Mouse (Mus musculus): ENCODE data around the gene Galnt10. TPM values are rescaled to one million over a fixed set of nuclear protein-coding genes. Genes with fewer than 3 reads are reported as not detected.

Gene Galnt10
- total and polyA plus RNA-seq, 3 experiments, result 17.5 to 41.2 (median 21.4) TPM

- no peak for ATAC-seq (ENCODE audit: extremely low read depth, insufficient number of reproducible peaks, low FRiP score, poor library complexity, severe bottlenecking)
- Histone ChIP-seq H3K27me3 (ENCODE audit: insufficient read depth, low read length) (no peaks in the 10 kb centered on the region), H3K4me3 (ENCODE audit: low read depth, low read length) (peak overlapping the region; percentile 86), H3K9me3 (replicated peaks) (no peaks in the 10 kb centered on the region), H3K36me3 (replicated peaks) (peaks cover 45% of the 10 kb centered on the region), H3K4me1 (ENCODE audit: insufficient read depth, low read depth, low read length) (peaks cover 66% of the 10 kb centered on the region)
- no peak for DNase-seq (ENCODE audit: low spot score)
- TF ChIP-seq GATA2 (IDR thresholded peaks at IDR 0.05; ENCODE audit: borderline replicate concordance, low read depth, low read length), result no peak
- TF ChIP-seq GATA1 (IDR thresholded peaks at IDR 0.05; ENCODE audit: borderline replicate concordance, low read length), result no peak
Measured at GRCm38 (mm10) chr11:57645847-57646246, 605 bp downstream of the Galnt10 start.

DNA sequence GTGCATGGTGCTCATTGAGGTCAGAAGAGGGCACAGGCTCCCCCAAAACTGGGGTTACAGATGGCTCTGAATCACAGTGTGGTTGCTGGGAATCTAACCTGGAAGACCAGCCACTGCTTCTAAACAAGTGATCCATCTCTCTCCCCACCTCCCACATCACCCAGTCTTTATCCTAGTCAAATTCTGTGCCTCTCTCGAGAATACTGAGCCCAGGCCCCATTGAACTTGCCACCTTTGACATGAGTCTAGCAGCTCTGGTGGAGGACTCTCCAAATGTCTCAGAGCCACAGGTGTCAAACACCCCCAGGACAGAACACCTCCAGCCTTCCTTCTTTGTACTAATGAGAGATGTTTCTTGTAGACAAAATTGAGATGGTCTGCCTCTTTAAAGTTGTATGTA lies 1.2 kb downstream of the Galnt10 start:
- no peak for TF ChIP-seq POLR2AphosphoS5 (IDR thresholded peaks at IDR 0.05; ENCODE audit: insufficient replicate concordance, low read depth, low read length)
- no peak for TF ChIP-seq CTCF (IDR thresholded peaks at IDR 0.05; ENCODE audit: low read depth, low read length)
- Histone ChIP-seq H3K27me3 (ENCODE audit: insufficient read depth, low read length) (no peaks in the 10 kb centered on the region), H3K36me3 (replicated peaks) (peaks cover 50% of the 10 kb centered on the region), H3K9me3 (replicated peaks) (no peaks in the 10 kb centered on the region), H3K4me3 (ENCODE audit: low read depth, low read length) (peak overlapping the region; percentile 60; the same call in 1 of the 2 replicates), H3K4me1 (ENCODE audit: insufficient read depth, low read depth, low read length) (peaks cover 71% of the 10 kb centered on the region)
- DNase-seq (ENCODE audit: low spot score) (no peak), ATAC-seq (ENCODE audit: extremely low read depth, insufficient number of reproducible peaks, low FRiP score, poor library complexity, severe bottlenecking) (no peak)

- Histone ChIP-seq H3K4me1 (ENCODE audit: insufficient read depth, low read depth, low read length) (peaks cover 76% of the 10 kb centered on the region), H3K9me3 (replicated peaks) (no peaks in the 10 kb centered on the region), H3K27me3 (ENCODE audit: insufficient read depth, low read length) (no peaks in the 10 kb centered on the region), H3K36me3 (replicated peaks) (peaks cover 52% of the 10 kb centered on the region), H3K4me3 (ENCODE audit: low read depth, low read length) (peak overlapping the region; percentile 60; the same call in 1 of the 2 replicates)
- DNase-seq (ENCODE audit: low spot score) (no peak), ATAC-seq (ENCODE audit: extremely low read depth, insufficient number of reproducible peaks, low FRiP score, poor library complexity, severe bottlenecking) (no peak)
- TF ChIP-seq GATA2 (IDR thresholded peaks at IDR 0.05; ENCODE audit: borderline replicate concordance, low read depth, low read length) (no peak), GATA1 (IDR thresholded peaks at IDR 0.05; ENCODE audit: borderline replicate concordance, low read length) (no peak)
Measured at GRCm38 (mm10) chr11:57646940-57647339, 1.7 kb downstream of the Galnt10 start.

- no peaks in the 10 kb centered on the region for H3K27me3 ChIP-seq (ENCODE audit: insufficient read depth, low read length)
- H3K9me3 ChIP-seq (replicated peaks), result no peaks in the 10 kb centered on the region
- H3K4me3 ChIP-seq (ENCODE audit: low read depth, low read length), result no peak overlapping the region; the same call in 1 of the 2 replicates
- H3K4me1 ChIP-seq (ENCODE audit: insufficient read depth, low read depth, low read length), result peaks cover 82% of the 10 kb centered on the region
- peaks cover 57% of the 10 kb centered on the region for H3K36me3 ChIP-seq (replicated peaks)
- no peak for DNase-seq (ENCODE audit: low spot score)
- ATAC-seq (ENCODE audit: extremely low read depth, insufficient number of reproducible peaks, low FRiP score, poor library complexity, severe bottlenecking), result no peak
- no peak for TF ChIP-seq GATA1 (IDR thresholded peaks at IDR 0.05; ENCODE audit: borderline replicate concordance, low read length)
- no peak for TF ChIP-seq GATA2 (IDR thresholded peaks at IDR 0.05; ENCODE audit: borderline replicate concordance, low read depth, low read length)
- TF ChIP-seq POLR2AphosphoS5 (IDR thresholded peaks at IDR 0.05; ENCODE audit: insufficient replicate concordance, low read depth, low read length), result no peak
- no peak for TF ChIP-seq CTCF (IDR thresholded peaks at IDR 0.05; ENCODE audit: low read depth, low read length)
- no peak for TF ChIP-seq TAL1 (conservative IDR thresholded peaks at IDR 0.05; ENCODE audit: low read depth, low read length)
Measured at GRCm38 (mm10) chr11:57647446-57647845, 2.2 kb downstream of the Galnt10 start.

DNA sequence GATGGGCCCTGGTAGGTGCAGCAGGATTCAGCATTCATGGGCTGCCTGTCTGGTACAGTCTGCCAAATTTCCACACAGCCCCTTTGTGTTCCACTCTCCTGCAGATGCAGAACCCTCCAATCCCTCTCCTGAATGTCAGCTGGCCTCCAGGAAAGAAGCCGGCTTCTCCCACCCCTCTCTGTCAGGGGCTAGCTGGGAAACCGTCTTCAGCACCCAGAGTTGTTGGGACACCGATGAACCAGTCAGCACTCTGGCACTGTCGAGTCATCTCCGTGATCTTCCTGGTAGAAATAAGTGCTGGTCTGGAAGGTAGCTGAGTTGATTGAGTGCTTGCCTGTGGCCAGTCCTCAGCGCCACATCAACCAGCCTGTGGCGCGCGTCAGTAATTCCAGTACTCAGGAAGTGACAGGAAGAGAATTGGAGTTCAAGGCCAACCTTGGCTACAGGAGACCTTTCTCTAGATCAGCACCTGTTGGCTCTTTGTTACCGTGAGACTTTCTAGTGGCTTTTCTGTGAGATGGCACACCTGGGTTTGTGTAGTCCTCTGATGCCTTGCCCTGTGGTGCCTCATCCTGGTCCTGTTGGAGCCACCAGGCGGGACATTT lies 3.1 kb downstream of the Galnt10 start:
- no peak for DNase-seq (ENCODE audit: low spot score)
- ATAC-seq (ENCODE audit: extremely low read depth, insufficient number of reproducible peaks, low FRiP score, poor library complexity, severe bottlenecking), result no peak
- H3K27me3 ChIP-seq (ENCODE audit: insufficient read depth, low read length), result no peaks in the 10 kb centered on the region
- TF ChIP-seq CTCF (IDR thresholded peaks at IDR 0.05; ENCODE audit: low read depth, low read length) (no peak), GATA1 (IDR thresholded peaks at IDR 0.05; ENCODE audit: borderline replicate concordance, low read length) (no peak), GATA2 (IDR thresholded peaks at IDR 0.05; ENCODE audit: borderline replicate concordance, low read depth, low read length) (no peak), TAL1 (conservative IDR thresholded peaks at IDR 0.05; ENCODE audit: low read depth, low read length) (no peak), POLR2AphosphoS5 (IDR thresholded peaks at IDR 0.05; ENCODE audit: insufficient replicate concordance, low read depth, low read length) (no peak)
- H3K9me3 ChIP-seq (replicated peaks), result no peaks in the 10 kb centered on the region
- no peak overlapping the region; the same call in 1 of the 2 replicates for H3K4me3 ChIP-seq (ENCODE audit: low read depth, low read length)
- H3K36me3 ChIP-seq (replicated peaks), result peaks cover 65% of the 10 kb centered on the region
- H3K4me1 ChIP-seq (ENCODE audit: insufficient read depth, low read depth, low read length), result peaks cover 90% of the 10 kb centered on the region

DNA sequence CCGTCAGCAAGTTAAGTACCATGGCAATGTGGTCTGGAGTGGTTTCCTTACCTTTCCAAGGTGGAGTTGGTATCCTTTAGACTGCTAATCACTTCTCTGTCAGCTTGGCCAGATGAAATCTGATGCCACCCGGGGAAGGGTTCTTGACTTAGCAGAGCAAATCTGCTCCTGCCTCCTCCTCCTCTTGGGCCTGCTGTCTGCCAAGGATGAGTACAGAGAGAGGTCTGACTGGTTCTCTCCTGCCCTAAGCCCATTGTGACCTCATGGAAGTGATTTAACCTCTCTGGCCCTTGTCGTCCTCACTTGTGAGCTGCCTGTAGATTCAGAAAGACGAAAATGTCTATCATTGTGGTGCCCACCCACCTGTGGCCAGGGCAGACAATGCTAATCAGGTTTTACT lies 4.0 kb downstream of the Galnt10 start:
- Histone ChIP-seq H3K9me3 (replicated peaks) (no peaks in the 10 kb centered on the region), H3K4me3 (ENCODE audit: low read depth, low read length) (no peak overlapping the region; the same call in 1 of the 2 replicates), H3K27me3 (ENCODE audit: insufficient read depth, low read length) (no peaks in the 10 kb centered on the region), H3K4me1 (ENCODE audit: insufficient read depth, low read depth, low read length) (peaks cover 93% of the 10 kb centered on the region), H3K36me3 (replicated peaks) (peaks cover 71% of the 10 kb centered on the region)
- ATAC-seq (ENCODE audit: extremely low read depth, insufficient number of reproducible peaks, low FRiP score, poor library complexity, severe bottlenecking) (no peak), DNase-seq (ENCODE audit: low spot score) (no peak)
- TF ChIP-seq TAL1 (conservative IDR thresholded peaks at IDR 0.05; ENCODE audit: low read depth, low read length) (no peak), GATA2 (IDR thresholded peaks at IDR 0.05; ENCODE audit: borderline replicate concordance, low read depth, low read length) (no peak), POLR2AphosphoS5 (IDR thresholded peaks at IDR 0.05; ENCODE audit: insufficient replicate concordance, low read depth, low read length) (no peak), GATA1 (IDR thresholded peaks at IDR 0.05; ENCODE audit: borderline replicate concordance, low read length) (no peak)

DNA sequence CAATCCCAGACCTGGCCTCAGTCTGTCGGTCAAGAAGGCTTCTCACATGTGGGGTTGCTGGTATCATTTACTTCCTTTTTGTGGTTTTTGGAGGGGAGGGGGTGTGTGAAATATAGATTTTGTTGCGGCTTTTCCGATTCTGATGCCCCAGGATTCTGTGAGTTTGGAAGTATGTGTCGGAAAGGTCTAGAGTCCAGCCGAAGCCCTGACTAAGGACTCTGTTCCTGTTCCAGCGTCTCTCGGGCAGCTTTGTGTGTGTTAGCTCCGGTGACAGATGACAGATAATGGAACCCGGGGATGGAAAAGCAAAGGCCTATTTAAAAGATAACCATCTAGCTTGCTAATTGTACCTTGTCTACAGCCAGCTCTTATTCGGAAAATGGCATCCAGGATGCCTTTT lies 4.4 kb downstream of the Galnt10 start:
- no peaks in the 10 kb centered on the region for H3K9me3 ChIP-seq (replicated peaks)
- DNase-seq (ENCODE audit: low spot score) (no peak), ATAC-seq (ENCODE audit: extremely low read depth, insufficient number of reproducible peaks, low FRiP score, poor library complexity, severe bottlenecking) (no peak)
- H3K4me3 ChIP-seq (ENCODE audit: low read depth, low read length), result no peak overlapping the region; the same call in 1 of the 2 replicates
- TF ChIP-seq POLR2AphosphoS5 (IDR thresholded peaks at IDR 0.05; ENCODE audit: insufficient replicate concordance, low read depth, low read length) (no peak), GATA2 (IDR thresholded peaks at IDR 0.05; ENCODE audit: borderline replicate concordance, low read depth, low read length) (no peak), GATA1 (IDR thresholded peaks at IDR 0.05; ENCODE audit: borderline replicate concordance, low read length) (no peak), CTCF (IDR thresholded peaks at IDR 0.05; ENCODE audit: low read depth, low read length) (no peak), TAL1 (conservative IDR thresholded peaks at IDR 0.05; ENCODE audit: low read depth, low read length) (no peak)
- H3K4me1 ChIP-seq (ENCODE audit: insufficient read depth, low read depth, low read length), result peaks cover 93% of the 10 kb centered on the region
- H3K27me3 ChIP-seq (ENCODE audit: insufficient read depth, low read length), result no peaks in the 10 kb centered on the region
- peaks cover 71% of the 10 kb centered on the region for H3K36me3 ChIP-seq (replicated peaks)

Measured in G1E (cell line).